Mouse (Mus musculus) heart, embryonic 12.5 days (tissue): ENCODE results near the gene Keap1. TPM values are rescaled to one million over a fixed set of nuclear protein-coding genes. Genes with fewer than 3 reads are reported as not detected.

ENCODE experiments used
- ATAC-seq: fragments of 200-750 bp; cut with Nextera tagmentation; 2 replicates; pipeline ENCODE4 v1.8.0; 2017; ENCODE audit warnings: moderate TSS enrichment, moderate library complexity; ENCODE audit not compliant: insufficient number of reproducible peaks, low FRiP score
- H3K27ac ChIP-seq: fragments of 300-500 bp; sonication (generic); 2 replicates; pipeline ENCODE4 v1.5.1; 2016; ENCODE audit warnings: mild to moderate bottlenecking, moderate library complexity; ENCODE audit not compliant: poor library complexity, severe bottlenecking
- H3K27me3 ChIP-seq: fragments of 300-500 bp; sonication (generic); replicated peaks from 2 replicates; pipeline ENCODE4 v1.6.1; 2016; ENCODE audit warnings: mild to moderate bottlenecking, moderate library complexity
- H3K36me3 ChIP-seq: fragments of 300-500 bp; sonication (generic); 2 replicates; pipeline ENCODE4 v1.6.1; 2016; ENCODE audit warnings: mild to moderate bottlenecking, moderate library complexity
- H3K4me1 ChIP-seq: fragments of 300-500 bp; sonication (generic); replicated peaks from 2 replicates; pipeline ENCODE4 v1.6.1; 2016; ENCODE audit warnings: mild to moderate bottlenecking
- H3K4me2 ChIP-seq: fragments of 300-500 bp; sonication (generic); 2 replicates; pipeline ENCODE4 v1.6.1; 2016; ENCODE audit warnings: mild to moderate bottlenecking, moderate library complexity
- H3K4me3 ChIP-seq: fragments of 300-500 bp; sonication (generic); 2 replicates; pipeline ENCODE4 v1.5.1; 2016; ENCODE audit warnings: mild to moderate bottlenecking
- H3K9ac ChIP-seq: fragments of 300-500 bp; sonication (generic); 2 replicates; pipeline ENCODE4 v1.6.1; 2016; ENCODE audit warnings: mild to moderate bottlenecking, moderate library complexity
- H3K9me3 ChIP-seq: fragments of 300-500 bp; sonication (generic); replicated peaks from 2 replicates; pipeline ENCODE4 v1.6.1; 2016; ENCODE audit warnings: mild to moderate bottlenecking, moderate library complexity
- WGBS: fragments of 180-500 bp; shearing (Covaris S2); methylation state at CpG from one replicate; pipeline ENCODE4 v1.1.7; 2016; 5-methylcytosine and 5-hydroxymethylcytosine counted together
- polyA plus RNA-seq: library from polyadenylated mRNA; unstranded; fragments of >200 nt; fragmentation: Nextera tagmentation; extraction: Ambion mirVana; gene quantifications from 2 replicates; pipeline ENCODE4 v1.2.1, GENCODE M21; 2016

The Keap1 gene
- polyA plus RNA-seq = 46.7 and 49.6 TPM in 2 replicates

GRCm38 (mm10) chr9:21238733-21239464 is at the start of gene Keap1:
Keap1 (minus strand) TSS chr9:21239361.
- Histone ChIP-seq H3K9ac (peak within 1 kb of the TSS; percentile 97), H3K9me3 (no peaks in the 10 kb centered on the region), H3K36me3 (peaks cover 30% of the 10 kb centered on the region), H3K27ac (peak within 1 kb of the TSS; percentile 97), H3K4me3 (peak within 1 kb of the TSS; percentile 89), H3K4me1 (peaks cover 21% of the 10 kb centered on the region), H3K4me2 (peak within 1 kb of the TSS; percentile 81), H3K27me3 (peaks cover 19% of the 10 kb centered on the region)
- WGBS = under 1% methylated on average over 85 of the region's 90 CpGs
- ATAC-seq = peak; percentile 92

- peak overlapping the region; percentile 87 for H3K4me2 ChIP-seq
- peaks cover 29% of the 10 kb centered on the region for H3K4me1 ChIP-seq
- 70% methylated on average over 13 of the region's 13 CpGs for WGBS
Observed at GRCm38 (mm10) chr9:21288404-21289336, 49.5 kb upstream of the Keap1 start.

GRCm38 (mm10) chr9:21287571-21288402 is 48.6 kb upstream of the Keap1 start, which contains the start of gene Kri1:
Kri1 (minus strand) TSS chr9:21287969.
- Histone ChIP-seq H3K4me1 (peaks cover 29% of the 10 kb centered on the region), H3K4me3 (peak within 1 kb of the TSS; percentile 65), H3K36me3 (peaks cover 31% of the 10 kb centered on the region), H3K27me3 (no peaks in the 10 kb centered on the region), H3K9me3 (no peaks in the 10 kb centered on the region), H3K9ac (peak within 1 kb of the TSS; percentile 78), H3K27ac (peak within 1 kb of the TSS; percentile 84), H3K4me2 (peak within 1 kb of the TSS; percentile 87)
- under 1% methylated on average over 59 of the region's 59 CpGs for WGBS
- peak; percentile 82 for ATAC-seq

More at GRCm38 (mm10) chr9:21288404-21289336, 49.5 kb upstream of the Keap1 start:
- H3K9ac ChIP-seq = peak overlapping the region; percentile 57
- H3K27me3 ChIP-seq = no peaks in the 10 kb centered on the region
- H3K27ac ChIP-seq = peak overlapping the region; percentile 84
- ATAC-seq = no peak
- peak overlapping the region; percentile 65 for H3K4me3 ChIP-seq
- H3K9me3 ChIP-seq = no peaks in the 10 kb centered on the region
- H3K36me3 ChIP-seq = peaks cover 26% of the 10 kb centered on the region

- Histone ChIP-seq H3K9ac (peak overlapping the region; percentile 78), H3K4me1 (peaks cover 29% of the 10 kb centered on the region), H3K9me3 (no peaks in the 10 kb centered on the region), H3K4me3 (peak overlapping the region; percentile 65), H3K4me2 (peak overlapping the region; percentile 87), H3K36me3 (peaks cover 40% of the 10 kb centered on the region), H3K27ac (peak overlapping the region; percentile 84; the same call in 1 of the 2 replicates), H3K27me3 (no peaks in the 10 kb centered on the region)
- WGBS = 43% methylated on average over 3 of the region's 3 CpGs
- ATAC-seq = no peak
Observed at GRCm38 (mm10) chr9:21286753-21287152, 47.6 kb upstream of the Keap1 start.

GRCm38 (mm10) chr9:21283994-21284393 is 44.8 kb upstream of the Keap1 start:
- no peak overlapping the region for H3K4me2 ChIP-seq
- H3K36me3 ChIP-seq = peaks cover 67% of the 10 kb centered on the region
- no peaks in the 10 kb centered on the region for H3K9me3 ChIP-seq
- H3K27me3 ChIP-seq = no peaks in the 10 kb centered on the region
- no peak overlapping the region for H3K9ac ChIP-seq
- WGBS = 90% methylated on average over 3 of the region's 3 CpGs
- no peak for ATAC-seq
- no peak overlapping the region for H3K27ac ChIP-seq
- no peak overlapping the region for H3K4me3 ChIP-seq
- H3K4me1 ChIP-seq = peaks cover 22% of the 10 kb centered on the region

- Histone ChIP-seq H3K27ac (no peak overlapping the region), H3K27me3 (no peaks in the 10 kb centered on the region), H3K4me1 (peaks cover 19% of the 10 kb centered on the region), H3K9ac (no peak overlapping the region), H3K4me3 (no peak overlapping the region), H3K9me3 (no peaks in the 10 kb centered on the region), H3K36me3 (peaks cover 67% of the 10 kb centered on the region), H3K4me2 (no peak overlapping the region)
- ATAC-seq = no peak
- WGBS = 91% methylated on average over 5 of the region's 5 CpGs
Observed at GRCm38 (mm10) chr9:21283591-21283990, 44.4 kb upstream of the Keap1 start.

- Histone ChIP-seq H3K4me3 (no peak overlapping the region), H3K27me3 (no peaks in the 10 kb centered on the region), H3K4me1 (peaks cover 32% of the 10 kb centered on the region), H3K9ac (no peak overlapping the region), H3K4me2 (no peak overlapping the region), H3K9me3 (no peaks in the 10 kb centered on the region), H3K27ac (no peak overlapping the region), H3K36me3 (peaks cover 99% of the 10 kb centered on the region)
- WGBS = 92% methylated on average over 5 of the region's 5 CpGs
- ATAC-seq = no peak
Observed at GRCm38 (mm10) chr9:21277776-21278175, 38.6 kb upstream of the Keap1 start.

GRCm38 (mm10) chr9:21276307-21276706 is 37.1 kb upstream of the Keap1 start:
- ATAC-seq = no peak
- no peak overlapping the region for H3K4me3 ChIP-seq
- H3K4me2 ChIP-seq = no peak overlapping the region
- WGBS = 91% methylated on average over 8 of the region's 8 CpGs
- H3K4me1 ChIP-seq = peaks cover 32% of the 10 kb centered on the region
- no peaks in the 10 kb centered on the region for H3K9me3 ChIP-seq
- H3K27ac ChIP-seq = no peak overlapping the region
- no peak overlapping the region for H3K9ac ChIP-seq
- H3K27me3 ChIP-seq = no peaks in the 10 kb centered on the region
- H3K36me3 ChIP-seq = peaks cover 100% of the 10 kb centered on the region

- peaks cover 32% of the 10 kb centered on the region for H3K4me1 ChIP-seq
- H3K4me2 ChIP-seq = no peak overlapping the region
- H3K9me3 ChIP-seq = no peaks in the 10 kb centered on the region
- no peak overlapping the region for H3K27ac ChIP-seq
- 86% methylated on average over 12 of the region's 12 CpGs for WGBS
- H3K9ac ChIP-seq = no peak overlapping the region
- peaks cover 100% of the 10 kb centered on the region for H3K36me3 ChIP-seq
- no peak for ATAC-seq
- no peaks in the 10 kb centered on the region for H3K27me3 ChIP-seq
- no peak overlapping the region for H3K4me3 ChIP-seq
Observed at GRCm38 (mm10) chr9:21275727-21276126, 36.6 kb upstream of the Keap1 start.

- Histone ChIP-seq H3K27ac (no peak overlapping the region), H3K27me3 (no peaks in the 10 kb centered on the region), H3K4me1 (peaks cover 32% of the 10 kb centered on the region), H3K9me3 (no peaks in the 10 kb centered on the region), H3K4me3 (no peak overlapping the region), H3K4me2 (no peak overlapping the region), H3K9ac (no peak overlapping the region), H3K36me3 (peaks cover 100% of the 10 kb centered on the region)
- 0 out of 2 replicates have a peak, but pooled peaks have one; percentile 31 for ATAC-seq
- WGBS = 75% methylated on average over 7 of the region's 7 CpGs
Observed at GRCm38 (mm10) chr9:21275013-21275710, 36.0 kb upstream of the Keap1 start.
